Mouse (Mus musculus) hindbrain, postnatal 0 days (tissue): Measurements from ENCODE around the gene Gtdc1. TPM values are rescaled to one million over a fixed set of nuclear protein-coding genes. Genes with fewer than 3 reads are reported as not detected.

Experiments used
- ATAC-seq: fragments of 200-750 bp; cut with Nextera tagmentation; 2 replicates; pipeline ENCODE4 v1.8.0; 2017; ENCODE audit warnings: mild to moderate bottlenecking, moderate TSS enrichment, moderate library complexity
- DNase-seq: peaks from one replicate; pipeline ENCODE4 v3.0.0-alpha.2; 2015; ENCODE audit warnings: low spot score
- H3K27ac ChIP-seq: fragments of 300-500 bp; sonication (generic); 2 replicates; pipeline ENCODE4 v1.5.1; 2014; ENCODE audit warnings: mild to moderate bottlenecking
- H3K27me3 ChIP-seq: fragments of 300-500 bp; sonication (generic); 2 replicates; pipeline ENCODE4 v1.6.1; 2014; ENCODE audit warnings: low read length, mixed read lengths; ENCODE audit not compliant: insufficient read depth
- H3K36me3 ChIP-seq: fragments of 300-500 bp; sonication (generic); 2 replicates; pipeline ENCODE4 v1.6.1; 2014; ENCODE audit warnings: low read length, mixed read lengths; ENCODE audit not compliant: insufficient read depth
- H3K4me1 ChIP-seq: fragments of 300-500 bp; sonication (generic); 2 replicates; pipeline ENCODE4 v1.6.1; 2014; ENCODE audit warnings: antibody characterized with exemption, low read length, mixed read lengths; ENCODE audit not compliant: insufficient read depth
- H3K4me2 ChIP-seq: fragments of 300-500 bp; sonication (generic); 2 replicates; pipeline ENCODE4 v1.6.1; 2014; ENCODE audit warnings: low read depth, mild to moderate bottlenecking, low read length, moderate library complexity, mixed read lengths
- H3K4me3 ChIP-seq: fragments of 300-500 bp; sonication (generic); 2 replicates; pipeline ENCODE4 v1.5.1; 2014; ENCODE audit warnings: low read length
- H3K9ac ChIP-seq: fragments of 300-500 bp; sonication (generic); replicated peaks from 2 replicates; pipeline ENCODE4 v1.6.1; 2014; ENCODE audit warnings: mild to moderate bottlenecking, low read length, moderate library complexity, mixed read lengths
- H3K9me3 ChIP-seq: fragments of 300-500 bp; sonication (generic); 2 replicates; pipeline ENCODE4 v1.6.1; 2016; ENCODE audit warnings: low read length, mixed read lengths
- CTCF ChIP-seq: IDR thresholded peaks from 2 replicates; pipeline ENCODE4 v1.5.1; 2016; ENCODE audit warnings: antibody characterized with exemption, control low read depth, low read depth
- WGBS: fragments of 180-500 bp; shearing (Covaris S2); extraction: QIAGEN DNeasy Blood & Tissue Kit; methylation state at CpG from one replicate; pipeline ENCODE4 v1.1.7; 2014; 5-methylcytosine and 5-hydroxymethylcytosine counted together
- polyA plus RNA-seq: library from polyadenylated mRNA; unstranded; fragments of >200 nt; fragmentation: Nextera tagmentation; extraction: Ambion mirVana; gene quantifications from 2 replicates; pipeline ENCODE4 v1.2.1, GENCODE M21; 2015
- total RNA-seq: library from RNA; depleted of rRNA; stranded (reverse); fragments of >200 nt; gene quantifications from 2 replicates; pipeline ENCODE4 v1.2.3, GENCODE M21; 2014

Gene Gtdc1
- total and polyA plus RNA-seq, 2 experiments from 2014 or later, result 25.8 to 40.6 TPM

DNA sequence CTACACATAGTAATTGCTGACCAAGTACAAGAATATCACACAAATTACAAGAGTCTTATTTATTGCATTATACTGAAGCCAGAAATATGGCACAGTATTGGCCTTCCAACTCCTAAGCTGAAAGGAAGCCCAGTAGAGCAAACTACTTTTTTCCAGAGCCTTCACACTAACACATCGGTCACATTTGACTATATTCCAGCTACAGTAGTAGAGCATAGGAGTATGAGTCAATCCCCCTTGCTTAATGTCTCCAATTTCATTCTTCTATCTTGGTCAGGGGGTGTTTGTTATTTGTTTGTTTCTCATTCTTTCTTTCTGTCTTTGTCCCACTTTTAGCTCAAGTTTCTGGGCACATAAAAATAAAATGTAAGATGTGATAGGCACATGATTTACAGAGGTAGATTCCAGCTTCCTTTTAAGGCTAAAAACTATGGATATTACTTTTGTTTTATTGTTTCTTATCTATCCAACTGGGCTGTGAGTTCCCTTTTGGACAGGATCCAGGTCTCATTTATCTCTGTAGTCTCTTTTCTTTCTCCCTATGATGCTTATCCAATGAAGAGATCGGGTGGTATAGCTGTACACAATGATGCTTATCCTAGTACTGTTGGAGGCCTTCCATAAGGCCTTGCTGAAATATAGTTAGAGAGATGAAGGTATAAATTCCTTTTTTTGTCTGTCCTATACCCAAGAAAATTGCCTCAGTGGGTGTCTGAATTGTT lies 38.5 kb upstream of the Gtdc1 start:
- H3K4me1 ChIP-seq, result no peaks in the 10 kb centered on the region

DNA sequence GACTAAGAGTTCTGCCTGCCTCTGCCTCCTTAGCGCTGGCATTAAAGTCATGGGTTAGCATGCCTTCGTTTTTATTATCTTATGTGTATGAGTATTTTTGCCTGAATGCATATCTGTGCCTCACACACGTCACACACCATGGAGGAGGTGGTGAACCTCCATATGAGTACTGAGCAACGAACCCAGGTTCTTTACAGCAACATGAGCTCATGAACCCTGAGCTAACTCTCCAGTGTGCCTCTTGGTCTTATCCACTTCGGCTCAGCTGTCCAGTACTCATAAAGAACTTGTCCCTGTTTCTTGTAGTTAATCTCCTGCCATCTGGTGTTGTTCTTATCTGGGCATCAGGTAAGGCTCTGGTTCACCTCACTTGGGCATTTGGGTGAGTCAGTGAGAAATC lies 35.2 kb upstream of the Gtdc1 start:
- DNase-seq (no peak), ATAC-seq (no peak)
- H3K4me1 ChIP-seq, result no peaks in the 10 kb centered on the region
- TF ChIP-seq CTCF, result no peak
- no peaks in the 10 kb centered on the region for H3K27me3 ChIP-seq
- H3K4me2 ChIP-seq, result no peak overlapping the region
- H3K4me3 ChIP-seq, result no peak overlapping the region
- H3K27ac ChIP-seq, result no peak overlapping the region
- H3K9me3 ChIP-seq, result no peaks in the 10 kb centered on the region
- 93% methylated on average over 5 of the region's 5 CpGs for WGBS
- H3K36me3 ChIP-seq, result no peaks in the 10 kb centered on the region
- no peak overlapping the region for H3K9ac ChIP-seq

More for the DNA sequence above, 38.5 kb upstream of the Gtdc1 start:
- H3K9ac ChIP-seq, result no peak overlapping the region
- no peak for TF ChIP-seq CTCF
- ATAC-seq, result no peak
- no peaks in the 10 kb centered on the region for H3K9me3 ChIP-seq
- H3K4me3 ChIP-seq, result no peak overlapping the region
- no peaks in the 10 kb centered on the region for H3K36me3 ChIP-seq
- no peak for DNase-seq
- no peak overlapping the region for H3K4me2 ChIP-seq
- H3K27ac ChIP-seq, result no peak overlapping the region
- H3K27me3 ChIP-seq, result no peaks in the 10 kb centered on the region
- 69% methylated on average over 2 of the region's 2 CpGs for WGBS

DNA sequence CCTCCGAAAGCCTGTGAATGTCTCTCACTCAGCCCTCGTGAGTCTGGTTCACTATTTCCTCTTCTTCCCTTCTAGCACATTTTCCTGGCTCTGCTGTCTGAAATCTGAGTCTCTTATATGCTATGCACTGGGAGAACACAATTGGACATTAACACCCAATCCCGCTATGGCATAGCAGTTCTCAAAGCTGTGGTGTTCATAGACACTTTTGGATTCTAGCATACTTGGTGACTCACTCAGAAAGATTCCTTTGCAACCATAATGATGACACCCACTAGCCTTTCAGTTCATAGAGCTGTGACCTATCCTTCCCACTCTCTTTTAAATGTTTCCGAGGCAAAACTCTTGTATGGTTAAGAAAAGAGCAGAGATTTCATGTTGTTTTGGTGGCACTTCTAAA lies 33.7 kb upstream of the Gtdc1 start:
- no peak for DNase-seq
- 93% methylated on average over 4 of the region's 4 CpGs for WGBS

DNA sequence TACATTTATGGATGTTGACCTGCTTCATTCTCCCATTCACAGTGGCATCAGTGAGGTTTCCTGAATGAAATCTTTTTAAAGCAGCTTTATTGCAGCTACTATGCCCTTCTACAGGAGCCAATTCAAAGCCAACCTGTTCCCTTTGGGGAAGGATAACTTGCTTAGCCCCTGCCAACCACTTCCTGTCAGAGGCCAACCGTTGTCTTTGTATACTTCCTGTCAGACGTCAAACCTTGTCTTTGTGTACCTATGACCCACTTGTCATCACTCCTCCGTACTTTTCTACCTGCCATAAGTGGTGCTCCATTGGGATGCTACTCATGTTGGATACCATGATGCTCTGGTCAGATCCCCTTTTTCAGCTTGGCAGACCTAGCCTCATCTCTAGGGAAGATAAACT lies 33.1 kb upstream of the Gtdc1 start:
- no peak for TF ChIP-seq CTCF
- H3K36me3 ChIP-seq, result no peaks in the 10 kb centered on the region
- no peak overlapping the region for H3K9ac ChIP-seq
- ATAC-seq, result no peak
- no peaks in the 10 kb centered on the region for H3K9me3 ChIP-seq
- DNase-seq, result no peak
- H3K4me2 ChIP-seq, result no peak overlapping the region
- H3K4me1 ChIP-seq, result no peaks in the 10 kb centered on the region
- no peak overlapping the region for H3K27ac ChIP-seq
- no peaks in the 10 kb centered on the region for H3K27me3 ChIP-seq
- no peak overlapping the region for H3K4me3 ChIP-seq
- 89% methylated on average over 3 of the region's 3 CpGs for WGBS

More for the DNA sequence above, 33.7 kb upstream of the Gtdc1 start:
- TF ChIP-seq CTCF, result no peak
- Histone ChIP-seq H3K36me3 (no peaks in the 10 kb centered on the region), H3K9me3 (no peaks in the 10 kb centered on the region), H3K9ac (no peak overlapping the region), H3K4me3 (no peak overlapping the region), H3K27ac (no peak overlapping the region), H3K4me1 (no peaks in the 10 kb centered on the region), H3K27me3 (no peaks in the 10 kb centered on the region), H3K4me2 (no peak overlapping the region)
- ATAC-seq, result no peak

DNA sequence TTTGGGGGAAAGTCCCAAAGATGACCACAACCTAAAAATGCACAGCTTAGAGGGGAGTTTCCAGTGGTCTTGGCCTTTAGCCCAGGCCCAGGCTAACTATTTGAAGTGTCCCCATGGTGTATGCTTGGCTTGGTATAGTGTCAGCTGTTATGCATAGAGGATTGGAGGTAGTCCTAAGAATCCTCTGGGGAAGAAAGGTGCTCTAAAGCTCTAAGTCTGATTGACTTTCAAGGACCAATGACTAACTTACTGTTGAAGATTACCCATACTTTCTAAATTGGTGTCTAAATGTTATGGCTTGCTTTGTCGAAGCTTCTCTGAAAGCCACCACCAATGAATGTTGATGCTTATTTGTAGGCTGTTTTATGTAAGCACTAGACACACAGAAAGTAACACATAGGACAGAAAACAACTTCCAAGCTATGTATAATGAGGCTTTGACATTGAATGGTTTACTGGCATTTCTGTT lies 29.9 kb upstream of the Gtdc1 start:
- Histone ChIP-seq H3K4me3 (no peak overlapping the region), H3K36me3 (no peaks in the 10 kb centered on the region), H3K9ac (no peak overlapping the region), H3K27me3 (no peaks in the 10 kb centered on the region), H3K4me1 (no peaks in the 10 kb centered on the region), H3K27ac (no peak overlapping the region), H3K4me2 (no peak overlapping the region), H3K9me3 (no peaks in the 10 kb centered on the region)
- ATAC-seq, result no peak
- DNase-seq, result no peak
- TF ChIP-seq CTCF, result no peak
- 91% methylated on average over 1 of the region's 1 CpGs for WGBS

DNA sequence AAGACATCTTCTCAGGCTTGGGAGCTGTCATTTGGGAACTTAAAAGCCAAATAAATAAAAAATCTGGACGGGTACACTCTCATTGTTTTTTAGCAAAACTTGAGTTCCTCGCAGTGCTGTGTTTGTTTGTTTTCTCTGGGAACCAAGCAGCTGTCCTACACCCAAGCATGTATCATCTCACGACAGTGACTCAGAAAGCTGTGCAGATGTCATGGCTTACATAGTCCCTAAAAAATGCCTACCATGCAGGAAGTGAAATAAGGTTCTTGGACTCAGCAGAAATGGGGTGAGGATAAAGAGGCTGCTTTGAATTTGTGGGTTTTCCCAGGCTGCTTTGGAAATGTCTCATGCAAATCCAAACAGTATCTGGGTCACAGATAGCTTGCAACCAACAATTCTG lies 28.8 kb upstream of the Gtdc1 start:
- no peaks in the 10 kb centered on the region for H3K36me3 ChIP-seq
- H3K4me1 ChIP-seq, result no peaks in the 10 kb centered on the region
- ATAC-seq (no peak), DNase-seq (no peak)
- H3K4me3 ChIP-seq, result no peak overlapping the region
- H3K27ac ChIP-seq, result no peak overlapping the region
- no peak overlapping the region for H3K4me2 ChIP-seq
- 59% methylated on average over 3 of the region's 3 CpGs for WGBS
- no peak for TF ChIP-seq CTCF
- H3K9me3 ChIP-seq, result no peaks in the 10 kb centered on the region
- H3K9ac ChIP-seq, result no peak overlapping the region
- no peaks in the 10 kb centered on the region for H3K27me3 ChIP-seq

DNA sequence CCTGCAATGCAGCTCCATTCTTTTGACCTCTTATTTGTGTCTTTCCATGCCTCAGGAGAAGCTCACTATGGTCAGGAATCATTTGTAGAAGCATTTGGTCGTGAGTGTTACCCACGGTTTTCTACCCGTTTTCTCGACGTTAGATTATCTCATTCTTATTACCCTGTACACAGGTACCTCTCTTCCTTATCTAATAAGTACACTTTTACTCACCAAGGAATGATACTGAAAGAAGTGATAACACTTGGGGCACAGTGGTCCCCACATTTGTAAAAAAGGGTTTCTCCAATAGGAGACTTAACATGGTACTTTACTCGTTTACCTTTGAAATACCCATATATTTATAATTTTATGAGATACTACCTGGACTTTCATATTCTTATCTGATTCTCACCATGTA lies 28.0 kb upstream of the Gtdc1 start:
- no peak overlapping the region for H3K4me3 ChIP-seq
- no peak overlapping the region for H3K27ac ChIP-seq
- 89% methylated on average over 6 of the region's 6 CpGs for WGBS
- no peaks in the 10 kb centered on the region for H3K4me1 ChIP-seq
- H3K27me3 ChIP-seq, result no peaks in the 10 kb centered on the region
- no peak for TF ChIP-seq CTCF
- DNase-seq (no peak), ATAC-seq (no peak)
- no peak overlapping the region for H3K9ac ChIP-seq
- H3K36me3 ChIP-seq, result no peaks in the 10 kb centered on the region
- no peak overlapping the region for H3K4me2 ChIP-seq
- H3K9me3 ChIP-seq, result no peaks in the 10 kb centered on the region
